Mouse (Mus musculus) megakaryocyte, embryonic 14.5 days (primary cell): ENCODE data around the gene Rgp1.

Source experiments
- FLI1 ChIP-seq: IDR thresholded peaks from 2 replicates; pipeline ENCODE4 v1.6.1; 2012; ENCODE audit warnings: low read length, inconsistent platforms, mixed read lengths
- GATA1 ChIP-seq: IDR thresholded peaks from 3 replicates; pipeline ENCODE4 v1.6.1; 2012; ENCODE audit warnings: mixed read lengths, low read length, inconsistent platforms, borderline replicate concordance

DNA sequence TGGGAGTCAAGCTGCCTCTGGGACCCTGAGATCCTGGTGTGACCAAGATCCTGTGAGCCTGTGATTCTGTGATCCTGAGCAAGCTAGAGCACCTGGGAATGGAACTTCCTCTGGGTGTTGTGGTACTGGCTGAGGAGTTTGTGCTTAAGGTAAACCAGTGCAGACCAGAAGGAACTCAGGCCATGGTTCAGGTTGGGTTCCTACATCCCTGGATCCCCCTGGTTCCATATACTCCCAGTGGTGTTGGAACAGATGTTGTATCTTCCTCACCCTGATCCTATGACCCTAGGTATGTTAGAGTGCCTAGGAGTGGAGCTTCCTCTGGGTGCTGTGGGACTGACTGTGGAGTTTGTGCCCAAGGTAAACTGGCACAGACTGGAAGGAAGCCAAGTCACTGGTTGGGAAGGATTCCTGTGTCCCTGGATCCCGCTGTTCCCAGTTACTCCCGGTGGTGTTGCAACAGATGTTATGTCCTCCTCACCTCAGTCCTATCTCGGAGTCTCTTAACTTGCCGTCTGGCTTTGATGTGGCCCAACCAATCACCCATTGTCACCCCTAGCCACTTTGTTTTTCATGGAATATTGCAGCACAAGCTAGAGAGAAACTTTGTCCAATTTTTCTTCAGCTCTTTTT lies 41.7 kb downstream of the Rgp1 start:
- TF ChIP-seq GATA1 (no peak), FLI1 (no peak)
